Comparison of ENCODE assay signal across 15 mouse cellular contexts in genomic region chr11:76357464-76357863, GRCm38 (mm10). TPM values are rescaled to one million over a fixed set of nuclear protein-coding genes. Genes with fewer than 3 reads are reported as not detected.
A peak's percentile ranks its signal among the peaks of the same experiment; 100 is the strongest.
DNase-seq lines count a peak whose midpoint lies in the region; ATAC-seq and TF ChIP-seq lines count a peak whose summit lies in the region.
"Had no signal": no experiment of that assay in that cellular context is flagged by ENCODE, and none has a peak within 500 bp of the region (broad histone marks: within the 10 kb centered on the region; RNA-seq: fewer than 3 reads in every experiment).

No protein-coding gene starts in this region.

- H3K9ac ChIP-seq in heart, adult 2 months (ENCODE audit: low read depth, low read length), result no peak overlapping the region; the same call in none of the 2 replicates
- H3K9ac ChIP-seq in kidney, embryonic 15.5 days, result no peak overlapping the region
- no peak overlapping the region for H3K9ac ChIP-seq in kidney, embryonic 14.5 days (ENCODE audit: low read depth, low read length)
- H3K9ac ChIP-seq in midbrain, embryonic 14.5 days (replicated peaks; ENCODE audit: low read length), result no peak overlapping the region
- H3K9ac ChIP-seq: limb, embryonic 13.5 days had no signal

- H3K4me1 ChIP-seq in heart, adult 2 months (ENCODE audit: control insufficient read depth, insufficient read depth, low read length), result peaks cover 16% of the 10 kb centered on the region
- H3K4me1 ChIP-seq in kidney, embryonic 15.5 days, result peaks cover 87% of the 10 kb centered on the region
- peaks cover 50% of the 10 kb centered on the region for H3K4me1 ChIP-seq in kidney, embryonic 14.5 days (ENCODE audit: control insufficient read depth, insufficient read depth, low read length)
- peaks cover 31% of the 10 kb centered on the region for H3K4me1 ChIP-seq in midbrain, embryonic 14.5 days (ENCODE audit: control insufficient read depth, insufficient read depth, low read length)

- TF ChIP-seq POLR2A in heart, adult 2 months (IDR thresholded peaks at IDR 0.05; ENCODE audit: insufficient read depth, low read depth, low read length), result no peak

- no peak for TF ChIP-seq EP300 in heart, adult 2 months (IDR thresholded peaks at IDR 0.05; ENCODE audit: insufficient read depth, low read depth, low read length)

- H3K9me3 ChIP-seq in kidney, embryonic 15.5 days (replicated peaks), result no peaks in the 10 kb centered on the region
- H3K9me3 ChIP-seq in kidney, embryonic 14.5 days (ENCODE audit: control insufficient read depth, low read length), result no peaks in the 10 kb centered on the region
- no peaks in the 10 kb centered on the region for H3K9me3 ChIP-seq in midbrain, embryonic 14.5 days (ENCODE audit: control insufficient read depth, low read length)
- H3K9me3 ChIP-seq: limb, embryonic 13.5 days had no signal

- 52% methylated on average over 12 of the region's 12 CpGs for WGBS in heart, adult 2 months
- 87% methylated on average over 12 of the region's 12 CpGs for WGBS in kidney, embryonic 15.5 days
- whole genome bisulfite sequencing in kidney, embryonic 14.5 days, result 92% methylated on average over 12 of the region's 12 CpGs
- WGBS in midbrain, embryonic 14.5 days, result 51% methylated on average over 12 of the region's 12 CpGs

- intact Hi-C loops in heart, adult 2 months (cut with DNase I), result loop anchor here (2.0 kb wide), 1 partner anchor 15 kb away; no protein-coding TSS in a partner anchor

- TF ChIP-seq CTCF in heart, adult 2 months (IDR thresholded peaks at IDR 0.05), result no peak

- H3K36me3 ChIP-seq in heart, adult 2 months (ENCODE audit: control insufficient read depth, insufficient read depth, low read length), result peaks cover 2% of the 10 kb centered on the region; the same call in 1 of the 2 replicates
- no peaks in the 10 kb centered on the region for H3K36me3 ChIP-seq in kidney, embryonic 15.5 days
- H3K36me3 ChIP-seq in kidney, embryonic 14.5 days (ENCODE audit: control insufficient read depth, insufficient read depth, low read length), result no peaks in the 10 kb centered on the region
- no peaks in the 10 kb centered on the region for H3K36me3 ChIP-seq in midbrain, embryonic 14.5 days (ENCODE audit: control insufficient read depth, insufficient read depth, low read length)
- H3K36me3 ChIP-seq: limb, embryonic 13.5 days had no signal

- H3K4me3 ChIP-seq in heart, adult 2 months, result 0 out of 2 replicates have a peak overlapping the region, but pooled peaks have one; percentile 4
- no peak overlapping the region for H3K4me3 ChIP-seq in kidney, embryonic 15.5 days (replicated peaks)
- no peak overlapping the region for H3K4me3 ChIP-seq in kidney, embryonic 14.5 days (ENCODE audit: low read length)
- H3K4me3 ChIP-seq in midbrain, embryonic 14.5 days (replicated peaks; ENCODE audit: low read depth, low read length), result no peak overlapping the region
- H3K4me3 ChIP-seq: limb, embryonic 13.5 days had no signal

- H3K79me2 ChIP-seq in heart, adult 2 months (replicated peaks; ENCODE audit: control insufficient read depth, insufficient read depth, low read length), result peaks cover 2% of the 10 kb centered on the region

- no peak for ATAC-seq in kidney, embryonic 15.5 days (replicated peaks; ENCODE audit: low FRiP score)
- no peak for ATAC-seq in kidney, embryonic 14.5 days (ENCODE audit: low FRiP score, low TSS enrichment)
- ATAC-seq in midbrain, embryonic 14.5 days (ENCODE audit: low FRiP score, low TSS enrichment), result no peak

- no peak overlapping the region for H3K4me2 ChIP-seq in kidney, embryonic 15.5 days
- H3K4me2 ChIP-seq in kidney, embryonic 14.5 days (replicated peaks; ENCODE audit: low read depth, low read length), result no peak overlapping the region
- no peak overlapping the region for H3K4me2 ChIP-seq in midbrain, embryonic 14.5 days (ENCODE audit: low read length)
- H3K4me2 ChIP-seq: limb, embryonic 13.5 days had no signal

- no peak for DNase-seq in heart, adult 2 months
- no peak for DNase-seq in heart, postnatal 4 days
- peak; percentile 96 for DNase-seq in R1 (ENCODE audit: low read depth, low spot score)
- no peak for DNase-seq in midbrain, embryonic 14.5 days
- DNase-seq in thymus, postnatal 25 days, result no peak
- DNase-seq in adrenal gland, adult 8-10 months, result no peak
- DNase-seq: adrenal gland, adult 2 months; cerebellum, adult 9-10 months; embryo, embryonic 11 days; right cerebral cortex, postnatal 25 days; thymus, adult 18-20 months had no signal

- H3K27me3 ChIP-seq in heart, adult 2 months (ENCODE audit: control insufficient read depth, insufficient read depth, low read length), result no peaks in the 10 kb centered on the region
- no peaks in the 10 kb centered on the region for H3K27me3 ChIP-seq in kidney, embryonic 15.5 days
- no peaks in the 10 kb centered on the region for H3K27me3 ChIP-seq in kidney, embryonic 14.5 days (ENCODE audit: control insufficient read depth, insufficient read depth, low read length)
- H3K27me3 ChIP-seq in midbrain, embryonic 14.5 days (ENCODE audit: control insufficient read depth, insufficient read depth, low read length), result no peaks in the 10 kb centered on the region

- peak overlapping the region; percentile 64 for H3K27ac ChIP-seq in heart, adult 2 months
- H3K27ac ChIP-seq in kidney, embryonic 15.5 days, result peak overlapping the region; percentile 63; the same call in 1 of the 2 replicates
- no peak overlapping the region for H3K27ac ChIP-seq in kidney, embryonic 14.5 days (ENCODE audit: low read depth, low read length)
- peak overlapping the region; percentile 63; the same call in 1 of the 2 replicates for H3K27ac ChIP-seq in midbrain, embryonic 14.5 days (replicated peaks; ENCODE audit: low read depth, low read length)
- H3K27ac ChIP-seq: macrophage had no signal

RNA-seq across cellular contexts. Expression of gene Nxn, which starts 41.5 kb away (rescaled TPM):
- total RNA-seq in heart, adult 2 months (2021), result 10 to 100 TPM; 14.6 to 19.1 TPM
- 10.0 and 14.0 TPM in 2 replicates for polyA plus RNA-seq in heart, adult 2 months (2012; rRNA removed)
- 10 to 100 TPM; 17.2 to 20.5 TPM for total RNA-seq in heart, postnatal 4 days (2021)
- 30.2 and 33.1 TPM in 2 replicates for polyA plus RNA-seq in kidney, embryonic 15.5 days (2015; fragmentation: Nextera tagmentation; extraction: Ambion mirVana)
- 29.3 and 38.0 TPM in 2 replicates for polyA plus RNA-seq in kidney, embryonic 14.5 days (2014; fragmentation: Nextera tagmentation; extraction: Ambion mirVana)
- 21.9 and 28.2 TPM in 2 replicates for polyA plus RNA-seq in midbrain, embryonic 14.5 days (2014; fragmentation: Nextera tagmentation; extraction: Ambion mirVana)
- 10 to 100 TPM; 33.5 to 43.6 (median 40.8) TPM for total RNA-seq in adrenal gland, adult 8-10 months (2022)

RNA-seq across cellular contexts. Expression of gene Timm22, which starts 49.3 kb away (rescaled TPM):
- total RNA-seq in heart, adult 2 months (2021), result 10 to 100 TPM; 35.3 to 40.4 TPM
- polyA plus RNA-seq in heart, adult 2 months (2012; rRNA removed), result 10.4 and 21.0 TPM in 2 replicates
- total RNA-seq in heart, postnatal 4 days (2021), result 10 to 100 TPM; 38.9 to 48.2 TPM
- 105 and 111 TPM in 2 replicates for polyA plus RNA-seq in kidney, embryonic 15.5 days (2015; fragmentation: Nextera tagmentation; extraction: Ambion mirVana)
- polyA plus RNA-seq in kidney, embryonic 14.5 days (2014; fragmentation: Nextera tagmentation; extraction: Ambion mirVana), result 113 and 139 TPM in 2 replicates
- polyA plus RNA-seq in midbrain, embryonic 14.5 days (2014; fragmentation: Nextera tagmentation; extraction: Ambion mirVana), result 111 and 120 TPM in 2 replicates
- total RNA-seq in adrenal gland, adult 8-10 months (2022), result 10 to 100 TPM; 47.6 to 64.2 (median 56.4) TPM
